Mouse (Mus musculus): ENCODE results near the gene Arhgap35. TPM values are rescaled to one million over a fixed set of nuclear protein-coding genes. Genes with fewer than 3 reads are reported as not detected.

The Arhgap35 gene
- polyA plus RNA-seq, 1 experiment from 2014 or later: 2.6 TPM

GRCm38 (mm10) chr7:16492211-16492610 is 122.6 kb downstream of the Arhgap35 start:
- 46% methylated on average over 3 of the region's 3 CpGs for WGBS (ENCODE audit: insufficient replicate concordance)
- ATAC-seq (ENCODE audit: low read depth): no peak

DNA sequence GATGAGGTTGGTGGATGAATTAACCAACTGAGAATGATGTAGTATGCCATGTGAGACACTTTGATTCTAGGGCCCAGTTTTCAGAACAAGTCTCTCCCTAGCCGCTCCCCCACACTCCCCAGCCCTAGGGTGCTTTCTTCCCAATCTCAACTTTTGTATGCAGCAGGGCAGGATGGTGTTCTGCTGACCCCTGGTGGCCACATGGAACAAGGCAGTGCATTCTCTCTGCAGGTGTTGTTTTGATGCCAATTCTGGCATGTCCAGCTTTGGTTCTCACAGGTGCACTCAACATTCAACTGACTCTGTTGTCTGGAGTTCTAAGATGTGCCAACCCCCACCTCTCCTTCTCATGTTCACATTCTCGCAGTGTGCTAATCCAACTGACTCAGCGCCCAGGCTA is 123.0 kb downstream of the Arhgap35 start:
- Histone ChIP-seq H3K9ac (ENCODE audit: low read depth, low read length) (no peak overlapping the region), H3K4me3 (ENCODE audit: low read depth, low read length) (no peak overlapping the region), H3K9me3 (replicated peaks; ENCODE audit: control insufficient read depth, low read length) (no peaks in the 10 kb centered on the region), H3K4me1 (ENCODE audit: control insufficient read depth, low read depth, low read length) (no peaks in the 10 kb centered on the region; the same call in 1 of the 2 replicates), H3K4me2 (ENCODE audit: low read depth, low read length) (no peak overlapping the region), H3K27me3 (ENCODE audit: control insufficient read depth, insufficient read depth, low read depth, low read length) (no peaks in the 10 kb centered on the region), H3K27ac (ENCODE audit: low read length) (no peak overlapping the region), H3K36me3 (ENCODE audit: control insufficient read depth, insufficient read depth) (peaks cover 2% of the 10 kb centered on the region; the same call in 1 of the 2 replicates)
- ATAC-seq (ENCODE audit: low read depth): no peak
- 32% methylated on average over 3 of the region's 3 CpGs for WGBS (ENCODE audit: insufficient replicate concordance)

More at GRCm38 (mm10) chr7:16492211-16492610, 122.6 kb downstream of the Arhgap35 start:
- Histone ChIP-seq H3K4me2 (ENCODE audit: low read depth, low read length) (no peak overlapping the region), H3K27ac (ENCODE audit: low read length) (no peak overlapping the region), H3K9me3 (replicated peaks; ENCODE audit: control insufficient read depth, low read length) (no peaks in the 10 kb centered on the region), H3K9ac (ENCODE audit: low read depth, low read length) (no peak overlapping the region), H3K36me3 (ENCODE audit: control insufficient read depth, insufficient read depth) (peaks cover 4% of the 10 kb centered on the region; the same call in 1 of the 2 replicates), H3K4me1 (ENCODE audit: control insufficient read depth, low read depth, low read length) (no peaks in the 10 kb centered on the region; the same call in 1 of the 2 replicates), H3K4me3 (ENCODE audit: low read depth, low read length) (no peak overlapping the region), H3K27me3 (ENCODE audit: control insufficient read depth, insufficient read depth, low read depth, low read length) (no peaks in the 10 kb centered on the region)

GRCm38 (mm10) chr7:16489948-16490347 is 124.8 kb downstream of the Arhgap35 start:
- 76% methylated on average over 9 of the region's 9 CpGs for WGBS (ENCODE audit: insufficient replicate concordance)
- H3K4me1 ChIP-seq (ENCODE audit: control insufficient read depth, low read depth, low read length): no peaks in the 10 kb centered on the region; the same call in 1 of the 2 replicates
- no peak overlapping the region for H3K9ac ChIP-seq (ENCODE audit: low read depth, low read length)
- ATAC-seq (ENCODE audit: low read depth): no peak
- H3K4me2 ChIP-seq (ENCODE audit: low read depth, low read length): no peak overlapping the region
- no peaks in the 10 kb centered on the region for H3K9me3 ChIP-seq (replicated peaks; ENCODE audit: control insufficient read depth, low read length)
- H3K36me3 ChIP-seq (ENCODE audit: control insufficient read depth, insufficient read depth): no peaks in the 10 kb centered on the region
- no peaks in the 10 kb centered on the region for H3K27me3 ChIP-seq (ENCODE audit: control insufficient read depth, insufficient read depth, low read depth, low read length)
- no peak overlapping the region for H3K27ac ChIP-seq (ENCODE audit: low read length)
- H3K4me3 ChIP-seq (ENCODE audit: low read depth, low read length): no peak overlapping the region

DNA sequence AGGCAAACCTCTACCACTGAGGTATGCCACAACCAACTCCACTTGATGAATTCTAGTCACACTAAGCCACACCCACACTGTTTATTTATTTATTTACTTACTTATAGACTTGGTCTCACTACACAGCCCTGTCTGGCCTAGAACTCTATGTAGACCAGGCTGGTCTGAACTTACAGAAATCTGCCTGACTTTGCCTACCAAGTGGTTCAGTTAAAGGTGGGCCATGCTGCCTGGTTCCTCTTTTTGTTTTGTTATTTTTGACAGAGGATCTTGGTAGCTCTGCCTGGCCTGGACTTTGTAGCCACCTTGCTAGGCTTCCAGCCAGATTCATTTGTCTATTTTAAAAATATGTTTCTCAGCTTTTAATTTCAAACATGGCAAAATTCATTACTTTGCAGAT is 126.0 kb downstream of the Arhgap35 start:
- ATAC-seq (ENCODE audit: low read depth): no peak
- no peaks in the 10 kb centered on the region for H3K9me3 ChIP-seq (replicated peaks; ENCODE audit: control insufficient read depth, low read length)

GRCm38 (mm10) chr7:16477628-16478027 is 137.2 kb downstream of the Arhgap35 start, which contains the start of gene Npas1:
Gene Npas1, minus strand, starts transcription at chr7:16477728.
- no peaks in the 10 kb centered on the region for H3K9me3 ChIP-seq (replicated peaks; ENCODE audit: control insufficient read depth, low read length)
- 65% methylated on average over 8 of the region's 8 CpGs for whole genome bisulfite sequencing (ENCODE audit: insufficient replicate concordance)
- H3K27me3 ChIP-seq (ENCODE audit: control insufficient read depth, insufficient read depth, low read depth, low read length): peaks cover 50% of the 10 kb centered on the region

More for the DNA sequence above, 126.0 kb downstream of the Arhgap35 start:
- H3K4me3 ChIP-seq (ENCODE audit: low read depth, low read length): no peak overlapping the region
- no peak overlapping the region for H3K9ac ChIP-seq (ENCODE audit: low read depth, low read length)
- H3K27me3 ChIP-seq (ENCODE audit: control insufficient read depth, insufficient read depth, low read depth, low read length): no peaks in the 10 kb centered on the region
- H3K4me2 ChIP-seq (ENCODE audit: low read depth, low read length): no peak overlapping the region
- H3K36me3 ChIP-seq (ENCODE audit: control insufficient read depth, insufficient read depth): no peaks in the 10 kb centered on the region
- no peak overlapping the region for H3K27ac ChIP-seq (ENCODE audit: low read length)
- H3K4me1 ChIP-seq (ENCODE audit: control insufficient read depth, low read depth, low read length): no peaks in the 10 kb centered on the region; the same call in 1 of the 2 replicates

DNA sequence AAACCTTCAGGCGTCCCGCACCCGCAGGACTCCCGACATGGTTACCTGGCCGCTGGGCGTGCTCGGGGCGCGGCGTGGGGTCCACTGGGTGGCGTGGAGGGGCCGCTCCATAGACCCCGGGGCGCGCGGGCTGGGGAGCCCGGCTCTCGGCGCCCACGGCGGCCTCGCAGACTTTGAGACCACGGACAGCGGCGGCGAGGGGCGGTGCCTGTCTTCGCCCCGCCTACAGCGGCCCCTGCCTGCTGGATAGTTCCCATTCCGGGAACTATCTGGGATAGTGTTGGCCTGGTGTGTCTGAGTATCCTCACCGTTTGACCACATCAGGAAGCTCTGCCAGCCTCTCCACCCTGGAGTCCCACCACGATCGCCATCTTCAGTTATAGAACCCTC is 138.2 kb downstream of the Arhgap35 start:
- ATAC-seq (ENCODE audit: low read depth): no peak
- no peak overlapping the region for H3K9ac ChIP-seq (ENCODE audit: low read depth, low read length)
- no peak overlapping the region for H3K27ac ChIP-seq (ENCODE audit: low read length)
- H3K36me3 ChIP-seq (ENCODE audit: control insufficient read depth, insufficient read depth): no peaks in the 10 kb centered on the region
- H3K27me3 ChIP-seq (ENCODE audit: control insufficient read depth, insufficient read depth, low read depth, low read length): peaks cover 58% of the 10 kb centered on the region
- no peaks in the 10 kb centered on the region for H3K9me3 ChIP-seq (replicated peaks; ENCODE audit: control insufficient read depth, low read length)
- H3K4me3 ChIP-seq (ENCODE audit: low read depth, low read length): peak overlapping the region; percentile 32
- 3% methylated on average over 34 of the region's 34 CpGs for WGBS (ENCODE audit: insufficient replicate concordance)
- H3K4me1 ChIP-seq (ENCODE audit: control insufficient read depth, low read depth, low read length): peaks cover 5% of the 10 kb centered on the region
- peak overlapping the region; percentile 45 for H3K4me2 ChIP-seq (ENCODE audit: low read depth, low read length)

More at GRCm38 (mm10) chr7:16477628-16478027, 137.2 kb downstream of the Arhgap35 start, which contains the start of gene Npas1:
- Histone ChIP-seq H3K9ac (ENCODE audit: low read depth, low read length) (no peak within 1 kb of the TSS), H3K4me1 (ENCODE audit: control insufficient read depth, low read depth, low read length) (peaks cover 5% of the 10 kb centered on the region), H3K4me2 (ENCODE audit: low read depth, low read length) (peak within 1 kb of the TSS; percentile 45), H3K36me3 (ENCODE audit: control insufficient read depth, insufficient read depth) (no peaks in the 10 kb centered on the region), H3K4me3 (ENCODE audit: low read depth, low read length) (peak within 1 kb of the TSS; percentile 32), H3K27ac (ENCODE audit: low read length) (no peak within 1 kb of the TSS)
- no peak for ATAC-seq (ENCODE audit: low read depth)

- no peak overlapping the region for H3K9ac ChIP-seq (ENCODE audit: low read depth, low read length)
- WGBS (ENCODE audit: insufficient replicate concordance): 2% methylated on average over 58 of the region's 59 CpGs
- ATAC-seq (ENCODE audit: low read depth): no peak
- no peak overlapping the region for H3K27ac ChIP-seq (ENCODE audit: low read length)
- H3K4me2 ChIP-seq (ENCODE audit: low read depth, low read length): peak overlapping the region; percentile 45
- no peaks in the 10 kb centered on the region for H3K36me3 ChIP-seq (ENCODE audit: control insufficient read depth, insufficient read depth)
- peaks cover 65% of the 10 kb centered on the region for H3K27me3 ChIP-seq (ENCODE audit: control insufficient read depth, insufficient read depth, low read depth, low read length)
- no peaks in the 10 kb centered on the region for H3K9me3 ChIP-seq (replicated peaks; ENCODE audit: control insufficient read depth, low read length)
- H3K4me1 ChIP-seq (ENCODE audit: control insufficient read depth, low read depth, low read length): peaks cover 5% of the 10 kb centered on the region
- H3K4me3 ChIP-seq (ENCODE audit: low read depth, low read length): peak overlapping the region; percentile 32
Measured at GRCm38 (mm10) chr7:16475764-16476599, 138.8 kb downstream of the Arhgap35 start.

- peaks cover 5% of the 10 kb centered on the region for H3K4me1 ChIP-seq (ENCODE audit: control insufficient read depth, low read depth, low read length)
- 4% methylated on average over 23 of the region's 23 CpGs for WGBS (ENCODE audit: insufficient replicate concordance)
- 0 out of 2 replicates have a peak overlapping the region, but pooled peaks have one; percentile 3 for H3K4me2 ChIP-seq (ENCODE audit: low read depth, low read length)
- H3K4me3 ChIP-seq (ENCODE audit: low read depth, low read length): no peak overlapping the region
- H3K27ac ChIP-seq (ENCODE audit: low read length): no peak overlapping the region
- no peaks in the 10 kb centered on the region for H3K36me3 ChIP-seq (ENCODE audit: control insufficient read depth, insufficient read depth)
- H3K27me3 ChIP-seq (ENCODE audit: control insufficient read depth, insufficient read depth, low read depth, low read length): peaks cover 65% of the 10 kb centered on the region
- no peak overlapping the region for H3K9ac ChIP-seq (ENCODE audit: low read depth, low read length)
- no peak for ATAC-seq (ENCODE audit: low read depth)
- H3K9me3 ChIP-seq (replicated peaks; ENCODE audit: control insufficient read depth, low read length): no peaks in the 10 kb centered on the region
Measured at GRCm38 (mm10) chr7:16475321-16475720, 139.5 kb downstream of the Arhgap35 start.

GRCm38 (mm10) chr7:16474445-16474844 is 140.3 kb downstream of the Arhgap35 start:
- Histone ChIP-seq H3K4me1 (ENCODE audit: control insufficient read depth, low read depth, low read length) (peaks cover 5% of the 10 kb centered on the region), H3K27ac (ENCODE audit: low read length) (no peak overlapping the region), H3K4me3 (ENCODE audit: low read depth, low read length) (0 out of 2 replicates have a peak overlapping the region, but pooled peaks have one; percentile 8), H3K27me3 (ENCODE audit: control insufficient read depth, insufficient read depth, low read depth, low read length) (peaks cover 65% of the 10 kb centered on the region), H3K36me3 (ENCODE audit: control insufficient read depth, insufficient read depth) (no peaks in the 10 kb centered on the region), H3K4me2 (ENCODE audit: low read depth, low read length) (0 out of 2 replicates have a peak overlapping the region, but pooled peaks have one; percentile 27), H3K9ac (ENCODE audit: low read depth, low read length) (no peak overlapping the region), H3K9me3 (replicated peaks; ENCODE audit: control insufficient read depth, low read length) (no peaks in the 10 kb centered on the region)
- no peak for ATAC-seq (ENCODE audit: low read depth)
- 7% methylated on average over 33 of the region's 33 CpGs for WGBS (ENCODE audit: insufficient replicate concordance)

All from liver, embryonic 16.5 days (tissue).